Mouse (Mus musculus) bone marrow, adult 2 months (tissue): Measurements from ENCODE around the gene Pfas.

Experiments used
- CTCF ChIP-seq: fragments of 200-500 bp; IDR thresholded peaks from 2 replicates; pipeline ENCODE4 v1.5.1; 2011; ENCODE audit warnings: low read length, control low read depth; ENCODE audit not compliant: control insufficient read depth, insufficient read depth
- POLR2A ChIP-seq: fragments of 200-500 bp; IDR thresholded peaks from 2 replicates; pipeline ENCODE4 v1.6.1; 2011; ENCODE audit warnings: low read depth, mild to moderate bottlenecking, control low read depth, low read length, borderline replicate concordance; ENCODE audit not compliant: control insufficient read depth

DNA sequence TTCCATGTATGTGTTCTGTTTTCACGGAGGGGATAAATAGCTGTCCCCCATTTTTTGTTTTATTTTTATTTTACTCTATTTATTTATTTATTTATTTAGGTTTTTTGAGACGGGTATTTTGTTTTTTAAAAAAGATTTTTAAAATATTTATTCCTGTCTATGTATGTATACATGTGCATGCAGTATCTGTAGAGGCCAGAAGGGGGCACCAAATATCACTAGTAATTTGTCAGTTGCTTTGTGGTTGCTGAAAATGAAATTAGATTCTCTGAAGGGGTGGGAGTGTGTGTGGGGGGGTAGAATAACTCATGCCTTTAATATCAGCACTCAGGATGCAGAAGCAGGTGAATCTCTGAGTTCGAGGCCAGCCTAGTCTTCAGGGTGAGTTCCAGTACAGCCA is 42.4 kb downstream of the Pfas start:
- TF ChIP-seq CTCF = no peak
- no peak for TF ChIP-seq POLR2A
